Mouse (Mus musculus) kidney, embryonic 14.5 days (tissue): ENCODE measurements at regions not wholly inside any gene's neighbourhood (a gene's known extent, or its start where the extent isn't known, plus 50 kb on each side); places are given as distances from the start of the nearest gene placed in this dataset.
"Not testable (repeated sequence)": the region's sequence is repeated elsewhere in the genome, so short reads cannot be mapped to it uniquely, and the experiment has no call there.

Experiments
- ATAC-seq: fragments of 200-750 bp; cut with Nextera tagmentation; 2 replicates; pipeline ENCODE4 v1.8.0; 2017; ENCODE audit warnings: moderate number of reproducible peaks, mild to moderate bottlenecking, moderate TSS enrichment, moderate library complexity; ENCODE audit not compliant: low FRiP score, low TSS enrichment
- H3K27ac ChIP-seq: fragments of 300-500 bp; sonication (generic); 2 replicates; pipeline ENCODE4 v1.5.1; 2014; ENCODE audit warnings: low read depth, mild to moderate bottlenecking, low read length, moderate library complexity, mixed read lengths
- H3K27me3 ChIP-seq: fragments of 300-500 bp; sonication (generic); 2 replicates; pipeline ENCODE4 v1.6.1; 2014; ENCODE audit warnings: mild to moderate bottlenecking, low read length; ENCODE audit not compliant: control insufficient read depth, insufficient read depth
- H3K36me3 ChIP-seq: fragments of 300-500 bp; sonication (generic); 2 replicates; pipeline ENCODE4 v1.6.1; 2014; ENCODE audit warnings: low read length, mixed read lengths; ENCODE audit not compliant: control insufficient read depth, insufficient read depth
- H3K4me1 ChIP-seq: fragments of 300-500 bp; sonication (generic); 2 replicates; pipeline ENCODE4 v1.6.1; 2014; ENCODE audit warnings: low read length, mixed read lengths; ENCODE audit not compliant: control insufficient read depth, insufficient read depth
- H3K4me2 ChIP-seq: fragments of 300-500 bp; sonication (generic); replicated peaks from 2 replicates; pipeline ENCODE4 v1.6.1; 2014; ENCODE audit warnings: low read depth, mild to moderate bottlenecking, low read length
- H3K4me3 ChIP-seq: fragments of 300-500 bp; sonication (generic); 2 replicates; pipeline ENCODE4 v1.5.1; 2014; ENCODE audit warnings: mild to moderate bottlenecking, low read length
- H3K9ac ChIP-seq: fragments of 300-500 bp; sonication (generic); 2 replicates; pipeline ENCODE4 v1.6.1; 2014; ENCODE audit warnings: low read depth, mild to moderate bottlenecking, low read length, moderate library complexity
- H3K9me3 ChIP-seq: fragments of 300-500 bp; sonication (generic); 2 replicates; pipeline ENCODE4 v1.6.1; 2016; ENCODE audit warnings: low read length; ENCODE audit not compliant: control insufficient read depth
- WGBS: fragments of 180-500 bp; shearing (Covaris S2); extraction: QIAGEN DNeasy Blood & Tissue Kit; methylation state at CpG from one replicate; pipeline ENCODE4 v1.1.7; 2014; 5-methylcytosine and 5-hydroxymethylcytosine counted together

GRCm38 (mm10) chr6:22459440-22460016 lies 103.5 kb upstream of the Fam3c start:
- no peak overlapping the region for H3K9ac ChIP-seq
- H3K9me3 ChIP-seq: no peaks in the 10 kb centered on the region
- no peak overlapping the region for H3K4me2 ChIP-seq
- no peak overlapping the region for H3K27ac ChIP-seq
- 88% methylated on average over 7 of the region's 7 CpGs for WGBS
- no peak overlapping the region for H3K4me3 ChIP-seq
- no peak for ATAC-seq
- no peaks in the 10 kb centered on the region for H3K36me3 ChIP-seq
- H3K27me3 ChIP-seq: no peaks in the 10 kb centered on the region
- H3K4me1 ChIP-seq: no peaks in the 10 kb centered on the region

- Histone ChIP-seq H3K4me3 (no peak overlapping the region), H3K27me3 (no peaks in the 10 kb centered on the region), H3K27ac (no peak overlapping the region), H3K9me3 (no peaks in the 10 kb centered on the region), H3K9ac (no peak overlapping the region), H3K4me2 (no peak overlapping the region), H3K4me1 (no peaks in the 10 kb centered on the region), H3K36me3 (no peaks in the 10 kb centered on the region)
- ATAC-seq: no peak
- 83% methylated on average over 2 of the region's 2 CpGs for WGBS
These were observed 96.2 kb upstream of the Fam3c start for GRCm38 (mm10) chr6:22452203-22452602.

GRCm38 (mm10) chr6:22450501-22450900 lies 94.5 kb upstream of the Fam3c start:
- no peak overlapping the region for H3K9ac ChIP-seq
- no peaks in the 10 kb centered on the region for H3K4me1 ChIP-seq
- H3K27me3 ChIP-seq: no peaks in the 10 kb centered on the region
- ATAC-seq: no peak
- no peak overlapping the region for H3K4me2 ChIP-seq
- H3K27ac ChIP-seq: no peak overlapping the region
- no peaks in the 10 kb centered on the region for H3K36me3 ChIP-seq
- no peak overlapping the region for H3K4me3 ChIP-seq
- no peaks in the 10 kb centered on the region for H3K9me3 ChIP-seq

GRCm38 (mm10) chr6:22448906-22449305 lies 92.9 kb upstream of the Fam3c start:
- 89% methylated on average over 9 of the region's 9 CpGs for WGBS

GRCm38 (mm10) chr6:22447636-22448035 lies 91.6 kb upstream of the Fam3c start:
- ATAC-seq: no peak
- H3K9me3 ChIP-seq: no peaks in the 10 kb centered on the region
- no peak overlapping the region for H3K4me3 ChIP-seq
- no peaks in the 10 kb centered on the region for H3K4me1 ChIP-seq
- no peaks in the 10 kb centered on the region for H3K36me3 ChIP-seq
- H3K27ac ChIP-seq: no peak overlapping the region
- 87% methylated on average over 2 of the region's 2 CpGs for WGBS
- no peaks in the 10 kb centered on the region for H3K27me3 ChIP-seq
- no peak overlapping the region for H3K9ac ChIP-seq
- H3K4me2 ChIP-seq: no peak overlapping the region

More at GRCm38 (mm10) chr6:22448906-22449305, 92.9 kb upstream of the Fam3c start:
- no peaks in the 10 kb centered on the region for H3K9me3 ChIP-seq
- no peak overlapping the region for H3K9ac ChIP-seq
- no peak overlapping the region for H3K4me2 ChIP-seq
- no peaks in the 10 kb centered on the region for H3K4me1 ChIP-seq
- no peak overlapping the region for H3K27ac ChIP-seq
- no peak overlapping the region for H3K4me3 ChIP-seq
- no peaks in the 10 kb centered on the region for H3K36me3 ChIP-seq
- ATAC-seq: no peak
- no peaks in the 10 kb centered on the region for H3K27me3 ChIP-seq

- Histone ChIP-seq H3K9me3 (no peaks in the 10 kb centered on the region), H3K9ac (no peak overlapping the region), H3K4me1 (no peaks in the 10 kb centered on the region), H3K27ac (no peak overlapping the region), H3K4me3 (no peak overlapping the region), H3K27me3 (no peaks in the 10 kb centered on the region), H3K36me3 (no peaks in the 10 kb centered on the region), H3K4me2 (no peak overlapping the region)
- WGBS: 81% methylated on average over 15 of the region's 15 CpGs
- no peak for ATAC-seq
These were observed 90.7 kb upstream of the Fam3c start for GRCm38 (mm10) chr6:22446621-22447310.

- not testable (repeated sequence) for H3K27me3 ChIP-seq, H3K36me3 ChIP-seq, H3K4me2 ChIP-seq, H3K4me1 ChIP-seq, H3K4me3 ChIP-seq, H3K27ac ChIP-seq, H3K9ac ChIP-seq, ATAC-seq, H3K9me3 ChIP-seq
- WGBS: 92% methylated on average over 6 of the region's 6 CpGs
These were observed 88.8 kb upstream of the Fam3c start for GRCm38 (mm10) chr6:22444856-22445255.

- no peaks in the 10 kb centered on the region for H3K36me3 ChIP-seq
- H3K27me3 ChIP-seq: no peaks in the 10 kb centered on the region
- H3K4me1 ChIP-seq: peaks cover 4% of the 10 kb centered on the region; the same call in 1 of the 2 replicates
- no peak overlapping the region for H3K9ac ChIP-seq
- no peaks in the 10 kb centered on the region for H3K9me3 ChIP-seq
- 86% methylated on average over 12 of the region's 12 CpGs for WGBS
- H3K4me3 ChIP-seq: no peak overlapping the region
- H3K4me2 ChIP-seq: no peak overlapping the region
- ATAC-seq: no peak
- H3K27ac ChIP-seq: no peak overlapping the region
These were observed 88.2 kb upstream of the Fam3c start for GRCm38 (mm10) chr6:22444220-22444619.

GRCm38 (mm10) chr6:22443573-22443972 lies 87.5 kb upstream of the Fam3c start:
- Histone ChIP-seq H3K9ac (no peak overlapping the region), H3K27ac (no peak overlapping the region), H3K9me3 (no peaks in the 10 kb centered on the region), H3K4me3 (no peak overlapping the region), H3K36me3 (no peaks in the 10 kb centered on the region), H3K4me1 (peaks cover 4% of the 10 kb centered on the region; the same call in 1 of the 2 replicates), H3K27me3 (no peaks in the 10 kb centered on the region), H3K4me2 (no peak overlapping the region)
- WGBS: 16% methylated on average over 8 of the region's 8 CpGs
- peak; percentile 72; the same call in 1 of the 2 replicates for ATAC-seq
